Mouse (Mus musculus): Measurements from ENCODE around the gene Nuak2.

Nuak2 gene

DNA sequence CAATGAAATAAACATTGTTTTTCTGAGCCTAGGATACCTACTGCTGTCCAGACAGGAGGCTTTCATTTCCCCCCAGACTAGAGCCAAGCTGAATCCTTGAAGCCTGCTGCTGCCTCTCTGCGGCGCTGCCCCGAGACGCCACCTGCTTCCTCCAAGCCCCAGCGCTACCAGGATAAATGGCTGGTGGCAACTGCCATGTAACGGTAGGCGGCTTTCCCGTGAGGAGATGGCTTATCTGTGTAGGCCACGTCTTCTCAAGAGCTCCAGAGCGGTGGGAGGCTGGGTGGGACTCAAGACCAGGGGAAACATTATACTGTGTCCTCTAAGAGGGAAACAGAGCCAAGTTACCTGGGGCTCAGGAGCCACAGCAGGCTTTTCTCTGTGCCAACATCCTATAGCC, 66.0 kb downstream of the Nuak2 start:
- DNase-seq = no peak

Measured in spleen, adult 18-20 months (tissue).